Mouse (Mus musculus) cerebral cortex, adult 2 months (tissue): Measurements from ENCODE around the gene Rpl13a.

Experiments
- WGBS: fragments of 180-500 bp; shearing (Covaris S2); methylation state at CpG from one replicate; pipeline ENCODE4 v1.1.7; 2018; 5-methylcytosine and 5-hydroxymethylcytosine counted together

The Rpl13a gene

GRCm38 (mm10) chr7:45128624-45129246 is at the start of gene Rpl13a:
Rpl13a (minus strand) TSS chr7:45128761.
- WGBS, result under 1% methylated on average over 48 of the region's 48 CpGs

DNA sequence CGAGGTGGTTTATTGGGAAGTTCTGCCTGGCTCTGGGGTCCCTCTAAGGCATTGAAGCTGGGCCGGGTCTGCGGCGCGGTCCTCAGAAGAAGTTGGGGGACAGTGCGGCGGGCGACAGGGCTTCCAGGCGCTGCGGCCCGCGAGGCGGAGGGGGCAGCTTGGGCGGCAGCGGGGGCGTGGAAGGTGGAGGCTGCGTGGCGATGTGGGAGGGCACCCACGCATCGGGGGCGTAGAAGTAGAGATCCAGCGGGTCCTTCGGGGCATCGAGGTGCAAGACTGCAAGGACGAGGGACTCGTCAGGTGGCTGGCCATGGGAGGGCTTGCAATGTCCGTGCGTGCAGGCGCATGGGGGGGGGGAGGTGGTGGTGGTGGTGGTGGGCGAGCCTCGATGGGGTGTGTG is 47.8 kb upstream of the Rpl13a start:
- 3% methylated on average over 31 of the region's 31 CpGs for WGBS

- WGBS, result 3% methylated on average over 23 of the region's 23 CpGs
Measured at GRCm38 (mm10) chr7:45175929-45176328, 47.4 kb upstream of the Rpl13a start.

DNA sequence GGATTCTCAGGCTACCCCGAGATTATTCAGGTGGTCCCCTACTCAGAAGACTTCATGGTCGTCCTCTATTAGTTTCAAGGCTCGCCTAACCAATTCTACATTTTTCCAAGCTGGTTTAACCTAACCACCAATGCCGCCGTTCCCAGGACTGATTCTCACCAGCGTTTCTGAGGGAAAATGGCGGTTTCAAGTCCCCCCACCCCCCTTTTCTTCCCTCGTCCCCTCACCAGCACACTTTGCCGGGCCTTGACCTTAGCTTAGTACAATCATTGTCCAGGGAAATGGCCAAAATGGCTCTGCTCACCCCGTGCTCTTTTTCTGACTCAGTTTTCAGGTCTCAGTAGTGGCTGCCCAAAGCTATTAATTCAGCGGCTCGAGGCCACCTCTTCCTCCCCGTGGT is 46.8 kb upstream of the Rpl13a start:
- WGBS, result 8% methylated on average over 13 of the region's 13 CpGs

- WGBS, result 6% methylated on average over 29 of the region's 29 CpGs
Measured at GRCm38 (mm10) chr7:45174567-45175280, 46.2 kb upstream of the Rpl13a start.

GRCm38 (mm10) chr7:45173772-45174171 is 45.2 kb upstream of the Rpl13a start:
- WGBS, result 67% methylated on average over 1 of the region's 1 CpGs

DNA sequence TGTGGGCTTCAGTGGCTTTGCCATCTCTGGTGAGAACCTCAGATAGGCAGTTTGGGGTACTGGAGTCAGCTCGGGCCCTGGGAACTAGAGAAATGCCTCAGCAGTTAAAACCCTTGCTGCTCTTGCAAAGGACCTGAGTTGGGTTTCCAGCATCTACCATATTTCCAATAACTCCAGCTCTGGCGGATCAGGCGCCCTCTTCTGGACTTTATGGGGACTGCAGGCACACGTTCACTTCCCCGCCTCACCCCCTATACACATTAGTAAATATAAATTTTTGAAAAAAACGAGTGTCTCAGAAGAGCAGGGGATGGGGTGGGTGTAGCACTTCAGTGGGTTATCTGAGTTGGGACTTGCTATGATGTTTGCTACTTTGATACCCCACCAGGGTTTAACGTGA is 44.4 kb upstream of the Rpl13a start:
- WGBS, result 52% methylated on average over 7 of the region's 7 CpGs

DNA sequence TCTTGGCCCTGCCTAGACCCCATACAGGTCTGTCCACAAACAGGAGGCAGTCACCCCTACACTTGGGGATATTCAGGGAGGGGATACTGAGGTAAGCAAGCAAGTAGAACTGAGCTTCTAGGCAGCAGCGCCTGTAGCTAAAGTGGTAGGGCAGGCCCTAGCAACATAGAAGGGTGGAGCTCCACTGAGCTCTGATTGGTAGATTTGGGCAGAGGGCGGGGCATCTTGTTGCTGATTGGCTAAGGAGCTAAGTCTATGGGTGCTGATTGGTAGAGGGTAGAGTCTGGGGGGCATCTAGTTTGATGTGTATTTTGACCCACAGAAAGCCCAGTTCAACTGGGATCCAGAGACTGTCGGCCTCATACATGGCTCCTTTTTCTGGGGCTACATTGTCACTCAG is 40.9 kb upstream of the Rpl13a start:
- 73% methylated on average over 3 of the region's 3 CpGs for WGBS

- WGBS, result 7% methylated on average over 24 of the region's 24 CpGs
Measured at GRCm38 (mm10) chr7:45168656-45169055, 40.1 kb upstream of the Rpl13a start.

- 6% methylated on average over 19 of the region's 19 CpGs for WGBS
Measured at GRCm38 (mm10) chr7:45167761-45168445, 39.3 kb upstream of the Rpl13a start.

GRCm38 (mm10) chr7:45166950-45167401 is 38.4 kb upstream of the Rpl13a start:
- 18% methylated on average over 10 of the region's 10 CpGs for WGBS

- WGBS, result 40% methylated on average over 11 of the region's 11 CpGs
Measured at GRCm38 (mm10) chr7:45165701-45166100, 37.1 kb upstream of the Rpl13a start.

DNA sequence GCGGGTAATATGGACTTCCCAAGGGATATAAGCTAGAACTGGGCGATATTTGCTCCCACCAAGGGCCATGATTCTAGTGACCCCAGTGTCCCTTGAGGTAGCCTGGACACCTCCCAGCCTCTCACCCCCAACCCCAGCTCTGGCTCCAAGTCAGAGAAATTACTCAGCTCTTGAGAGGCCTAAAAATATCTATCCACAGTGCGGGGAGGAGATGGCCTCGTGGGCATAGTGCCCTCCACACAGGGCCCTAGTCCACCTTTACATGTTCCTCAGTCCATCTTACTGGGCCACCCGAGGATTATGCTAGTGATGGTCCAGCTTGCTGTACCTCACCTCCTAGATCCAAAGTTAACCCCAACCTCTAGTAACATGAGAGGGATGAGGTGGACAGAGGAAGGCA is 36.3 kb upstream of the Rpl13a start:
- WGBS, result 41% methylated on average over 5 of the region's 5 CpGs

DNA sequence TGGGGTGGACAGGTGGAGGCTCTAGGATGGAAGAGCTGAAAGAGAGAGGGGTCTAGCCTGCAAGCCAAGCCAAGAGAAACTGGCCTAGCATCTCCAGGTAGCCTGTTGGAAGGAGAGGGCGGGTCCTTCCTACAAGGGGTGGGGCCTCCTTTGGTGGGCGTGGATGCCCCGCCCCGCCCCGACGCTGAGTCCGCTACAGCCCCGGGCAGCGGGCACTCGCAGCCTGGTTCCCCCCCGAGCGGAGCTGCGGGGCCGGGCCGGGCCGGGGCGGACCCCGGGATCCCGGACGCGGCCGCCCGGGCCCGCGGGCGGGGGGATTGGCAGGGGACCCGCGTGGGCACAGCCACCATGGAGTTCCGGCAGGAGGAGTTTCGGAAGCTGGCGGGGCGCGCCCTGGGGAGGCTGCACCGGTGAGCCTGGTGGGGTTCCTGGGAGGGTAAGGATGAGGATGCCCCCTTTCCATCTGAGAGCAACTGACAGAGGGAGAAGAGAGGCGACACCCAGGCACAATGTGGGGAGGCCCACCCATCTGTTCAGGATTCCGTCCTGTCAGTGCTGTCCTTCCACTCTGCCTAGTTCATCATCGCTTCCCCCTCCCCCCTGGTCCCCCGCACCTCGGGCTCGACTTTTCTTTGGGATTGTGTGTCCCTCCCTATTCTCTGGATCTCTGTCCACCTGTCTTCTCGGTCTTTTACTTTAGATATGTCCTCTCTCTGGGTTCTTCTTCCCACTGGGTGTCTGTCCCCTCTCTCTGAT is 35.4 kb upstream of the Rpl13a start, which contains the start of gene Slc17a7:
Gene Slc17a7 (plus strand): TSS at position 215 of the 756 bp plus-strand sequence.
- 3% methylated on average over 41 of the region's 41 CpGs for WGBS

GRCm38 (mm10) chr7:45162996-45163615 is 34.5 kb upstream of the Rpl13a start:
- WGBS, result 65% methylated on average over 9 of the region's 9 CpGs

- 14% methylated on average over 6 of the region's 6 CpGs for WGBS
Measured at GRCm38 (mm10) chr7:45162551-45162950, 34.0 kb upstream of the Rpl13a start.

DNA sequence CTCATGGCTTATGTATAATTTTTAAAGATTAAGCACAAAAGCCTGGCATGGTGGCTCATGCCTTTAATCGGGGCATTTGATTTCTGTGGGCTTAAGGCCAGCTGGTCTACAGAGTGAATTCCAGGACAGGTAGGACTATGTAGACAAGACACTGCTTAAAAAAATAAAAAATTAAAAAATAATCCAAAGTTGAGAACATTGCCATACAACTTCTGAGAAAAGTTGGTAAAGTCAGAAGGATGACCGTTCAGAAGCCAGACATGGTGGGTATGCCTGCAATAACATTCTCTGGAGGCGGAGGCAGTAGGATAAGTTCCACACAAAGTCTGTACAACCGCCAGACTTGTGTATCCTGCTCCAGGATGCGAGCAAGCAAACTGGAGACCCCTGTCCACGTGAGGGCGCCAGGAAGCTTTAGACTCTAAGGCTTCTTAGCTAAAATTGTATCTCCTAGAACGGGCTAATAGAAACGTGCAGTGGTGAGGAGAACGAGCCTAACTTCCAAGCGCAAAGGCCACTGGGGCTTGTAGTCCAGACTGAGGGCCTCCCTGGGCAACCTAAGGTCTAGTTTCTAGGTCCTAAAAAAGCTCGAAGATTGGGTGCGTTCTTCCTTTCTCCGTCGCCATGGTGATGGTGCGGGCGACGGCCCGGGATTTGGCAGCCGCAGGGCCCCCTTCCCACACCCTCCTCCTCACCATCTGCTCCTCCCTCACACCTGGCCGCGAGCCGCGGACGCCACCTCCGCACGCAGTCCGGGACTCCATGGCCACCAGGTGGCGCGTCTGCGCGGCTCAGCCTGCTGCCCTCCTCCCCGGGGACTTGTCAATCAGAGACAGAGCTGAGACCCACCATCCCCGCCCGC is 33.3 kb upstream of the Rpl13a start:
- WGBS, result 3% methylated on average over 35 of the region's 35 CpGs

DNA sequence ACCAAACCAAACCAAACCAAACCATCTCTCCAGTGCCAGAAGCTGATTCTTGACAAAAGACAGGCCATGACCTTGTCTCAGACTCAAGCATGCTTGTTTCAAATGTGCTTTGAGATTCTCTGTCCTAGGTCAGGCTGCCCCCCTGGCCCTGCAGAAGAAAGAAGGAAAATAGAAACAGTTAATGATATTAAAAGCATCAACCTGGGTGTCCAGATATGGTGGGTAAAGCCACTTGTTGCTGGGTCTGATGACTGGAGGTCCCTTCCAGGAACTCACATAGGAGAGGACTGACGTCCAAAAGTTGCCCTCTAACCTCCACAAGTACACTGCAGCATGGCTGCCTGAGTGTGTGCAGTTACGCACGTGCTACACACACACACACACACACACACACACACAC is 32.3 kb upstream of the Rpl13a start:
- WGBS, result 90% methylated on average over 3 of the region's 3 CpGs

DNA sequence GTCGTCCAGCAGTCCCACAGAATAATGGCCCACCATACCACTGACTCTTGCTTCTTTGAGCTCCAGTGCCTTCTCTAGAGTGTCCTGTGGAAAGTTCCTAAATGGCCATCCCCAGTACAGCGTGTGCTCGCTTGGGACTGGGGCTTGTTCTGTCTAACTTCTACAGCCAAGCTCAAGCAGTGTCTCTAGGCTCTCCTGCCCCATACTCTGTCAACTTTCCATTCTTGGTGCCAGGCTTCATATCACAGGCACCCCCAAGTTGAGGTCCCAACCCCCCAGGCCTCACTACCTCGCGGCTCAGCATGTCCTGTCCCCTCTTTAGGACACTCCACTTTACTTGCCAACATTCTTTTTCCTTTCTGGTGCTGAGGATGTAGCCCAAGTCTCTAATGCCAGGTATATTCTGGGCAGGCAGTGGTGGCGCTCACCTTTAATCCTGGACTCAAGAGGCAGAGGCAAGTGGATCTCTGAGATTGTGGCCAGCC is 31.8 kb upstream of the Rpl13a start:
- 96% methylated on average over 6 of the region's 6 CpGs for WGBS

DNA sequence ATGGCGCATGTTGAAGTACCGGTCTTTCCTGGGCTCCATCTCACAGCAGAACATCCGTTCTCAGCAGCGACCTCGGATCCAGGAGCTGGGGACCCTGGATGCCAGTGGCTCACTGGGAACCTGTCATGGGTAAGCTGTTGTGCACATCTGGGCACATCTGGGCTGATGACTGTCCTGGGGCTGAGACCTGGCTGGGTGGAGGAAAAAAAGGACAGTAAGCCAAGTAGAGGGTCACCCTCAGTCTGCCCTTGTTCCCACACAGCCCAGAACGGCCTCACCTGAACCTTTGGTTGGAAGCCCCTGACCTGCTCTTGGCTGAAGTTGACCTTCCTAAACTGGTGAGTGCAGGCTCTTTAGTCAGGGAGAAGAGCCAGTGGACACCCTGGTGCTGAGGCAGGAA is 30.4 kb upstream of the Rpl13a start:
- WGBS, result 95% methylated on average over 6 of the region's 6 CpGs
